Mouse (Mus musculus) spleen, adult 2 months (tissue): ENCODE data around the gene Psmb5. TPM values are rescaled to one million over a fixed set of nuclear protein-coding genes. Genes with fewer than 3 reads are reported as not detected.

Experiments
- DNase-seq, 2 experiments: peaks; one replicate each; pipeline versions ENCODE4 v3.0.0 to v3.0.0-alpha.2; 2012 to 2021; ENCODE audit warnings: low spot score in 2 of 2, low read depth in 1 of 2
- H3K27ac ChIP-seq: fragments of 200-500 bp; 2 replicates; pipeline ENCODE4 v1.5.1; 2012; ENCODE audit warnings: low read length, inconsistent platforms; ENCODE audit not compliant: insufficient read depth
- H3K27me3 ChIP-seq: fragments of 200-500 bp; 2 replicates; pipeline ENCODE4 v1.6.1; 2012; ENCODE audit warnings: mild to moderate bottlenecking, moderate library complexity, low read length, inconsistent platforms; ENCODE audit not compliant: control insufficient read depth, insufficient read depth
- H3K36me3 ChIP-seq: fragments of 200-500 bp; 2 replicates; pipeline ENCODE4 v1.6.1; 2012; ENCODE audit warnings: mild to moderate bottlenecking, low read length, inconsistent platforms; ENCODE audit not compliant: control insufficient read depth, insufficient read depth
- H3K4me1 ChIP-seq: fragments of 200-500 bp; 2 replicates; pipeline ENCODE4 v1.6.1; 2011; ENCODE audit warnings: inconsistent platforms; ENCODE audit not compliant: control insufficient read depth, insufficient read depth, insufficient read length
- H3K4me3 ChIP-seq: fragments of 200-500 bp; 2 replicates; pipeline ENCODE4 v1.5.1; 2011; ENCODE audit warnings: mild to moderate bottlenecking, inconsistent platforms; ENCODE audit not compliant: insufficient read depth, insufficient read length; ENCODE audit errors: extremely low read depth
- CTCF ChIP-seq: fragments of 200-500 bp; IDR thresholded peaks from 2 replicates; pipeline ENCODE4 v1.5.1; 2011; ENCODE audit warnings: mild to moderate bottlenecking, inconsistent platforms; ENCODE audit not compliant: insufficient read depth, insufficient read length, insufficient replicate concordance; ENCODE audit errors: extremely low read depth
- POLR2A ChIP-seq: fragments of 200-500 bp; IDR thresholded peaks from 2 replicates; pipeline ENCODE4 v1.6.1; 2011; ENCODE audit warnings: low read depth, low read length, inconsistent platforms
- WGBS: fragments of 180-500 bp; shearing (Covaris S2); methylation state at CpG from one replicate; pipeline ENCODE4 v1.1.7; 2018; 5-methylcytosine and 5-hydroxymethylcytosine counted together
- polyA plus RNA-seq: library from polyadenylated mRNA; depleted of rRNA; stranded (reverse); fragments of >200 nt; gene quantifications from 2 replicates; pipeline ENCODE4 v1.2.3, GENCODE M21; 2012

The Psmb5 gene
- polyA plus RNA-seq, 1 experiment, result 82.5 TPM

- peaks cover 25% of the 10 kb centered on the region for H3K27me3 ChIP-seq
- peak overlapping the region; percentile 55 for H3K4me3 ChIP-seq
- WGBS, result 2% methylated on average over 10 of the region's 10 CpGs
- TF ChIP-seq POLR2A (no peak), CTCF (peak; percentile 33; the same call in 1 of the 2 replicates)
- peak; percentile 29 to 47 for DNase-seq
- 0 out of 2 replicates have a peak overlapping the region, but pooled peaks have one; percentile 13 for H3K27ac ChIP-seq
- H3K36me3 ChIP-seq, result no peaks in the 10 kb centered on the region
- peaks cover 24% of the 10 kb centered on the region for H3K4me1 ChIP-seq
These were observed 39.8 kb downstream of the Psmb5 start for GRCm38 (mm10) chr14:54578063-54578462.

DNA sequence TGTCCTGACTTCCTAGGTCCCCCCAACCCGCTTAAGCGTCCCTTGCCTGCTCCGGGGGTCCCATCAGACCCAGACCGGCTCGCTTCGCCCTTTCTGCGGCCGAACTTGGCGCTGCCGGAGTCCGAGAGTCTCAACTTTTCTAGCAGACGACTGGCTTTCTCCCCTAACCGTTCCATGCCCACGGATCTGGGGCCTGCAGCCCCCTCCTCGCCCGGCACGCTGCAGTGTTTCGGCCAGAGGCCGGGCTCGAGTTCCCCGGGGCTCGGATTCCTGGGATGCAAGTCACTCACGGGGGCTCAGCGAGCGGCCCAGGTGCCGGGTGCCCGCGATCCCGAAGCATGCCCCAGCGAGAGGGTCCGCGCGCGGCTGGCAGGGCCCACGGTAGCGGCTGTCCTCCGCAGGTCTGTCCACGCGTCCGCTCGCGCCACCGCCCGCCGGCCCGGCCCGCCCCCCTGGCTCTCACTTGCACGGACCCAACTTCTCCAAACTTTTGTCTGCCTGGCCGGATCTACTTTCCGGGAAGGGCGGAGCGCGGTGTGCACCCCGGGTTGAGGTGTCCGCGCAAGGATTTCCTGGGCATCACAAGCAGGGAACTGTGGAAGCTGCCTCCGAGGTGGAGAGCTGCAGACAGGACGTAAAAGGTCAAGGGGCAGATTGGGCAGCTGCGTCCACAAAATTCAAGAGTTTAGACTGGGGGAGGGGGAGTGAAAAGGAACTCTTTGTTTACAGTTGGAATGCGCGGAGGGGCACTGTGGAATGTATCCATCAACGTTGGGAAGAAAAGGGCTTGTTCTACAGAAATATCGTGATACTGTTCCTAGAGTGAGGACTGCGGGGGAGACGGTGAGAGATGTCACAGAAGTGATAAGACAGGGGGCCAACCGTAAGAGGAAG, 40.5 kb downstream of the Psmb5 start, which contains the start of gene Ajuba:
Gene Ajuba (minus strand): TSS at position 470 of the 894 bp plus-strand sequence.
- H3K36me3 ChIP-seq, result no peaks in the 10 kb centered on the region
- no peak for TF ChIP-seq CTCF
- no peak for TF ChIP-seq POLR2A
- peaks cover 24% of the 10 kb centered on the region for H3K4me1 ChIP-seq
- WGBS, result 2% methylated on average over 66 of the region's 66 CpGs
- peak in 1 of 2 experiments; percentile 27 for DNase-seq
- peak within 1 kb of the TSS; percentile 55 for H3K4me3 ChIP-seq
- peaks cover 25% of the 10 kb centered on the region for H3K27me3 ChIP-seq
- H3K27ac ChIP-seq, result peak within 1 kb of the TSS; percentile 13; the same call in 1 of the 2 replicates

GRCm38 (mm10) chr14:54576241-54577088, 41.4 kb downstream of the Psmb5 start:
- Histone ChIP-seq H3K27me3 (peaks cover 25% of the 10 kb centered on the region), H3K4me3 (peak overlapping the region; percentile 55), H3K4me1 (peaks cover 24% of the 10 kb centered on the region), H3K36me3 (no peaks in the 10 kb centered on the region), H3K27ac (no peak overlapping the region)
- TF ChIP-seq CTCF (no peak), POLR2A (no peak)
- 5% methylated on average over 84 of the region's 84 CpGs for WGBS
- no peak for DNase-seq

DNA sequence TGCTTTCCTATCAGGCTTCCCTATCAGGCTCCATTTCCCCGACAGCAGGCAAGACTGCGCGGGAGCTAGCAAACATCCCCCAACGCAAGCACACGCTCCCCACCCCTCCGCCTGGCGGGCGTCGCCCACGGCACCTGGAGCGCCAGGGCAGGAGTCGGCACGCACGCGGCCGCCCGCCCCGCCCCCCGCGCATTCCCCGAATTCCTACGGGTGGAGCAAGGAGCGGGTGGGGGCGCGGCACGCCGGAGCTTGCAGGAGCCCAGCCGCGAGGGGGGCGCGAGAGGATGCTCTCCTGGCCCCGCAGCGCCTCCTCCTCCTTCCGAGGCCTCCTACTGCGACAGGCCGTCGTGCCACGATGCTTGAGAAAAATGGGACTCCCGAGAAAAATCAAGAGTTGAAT, 42.2 kb downstream of the Psmb5 start:
- DNase-seq, result no peak

DNA sequence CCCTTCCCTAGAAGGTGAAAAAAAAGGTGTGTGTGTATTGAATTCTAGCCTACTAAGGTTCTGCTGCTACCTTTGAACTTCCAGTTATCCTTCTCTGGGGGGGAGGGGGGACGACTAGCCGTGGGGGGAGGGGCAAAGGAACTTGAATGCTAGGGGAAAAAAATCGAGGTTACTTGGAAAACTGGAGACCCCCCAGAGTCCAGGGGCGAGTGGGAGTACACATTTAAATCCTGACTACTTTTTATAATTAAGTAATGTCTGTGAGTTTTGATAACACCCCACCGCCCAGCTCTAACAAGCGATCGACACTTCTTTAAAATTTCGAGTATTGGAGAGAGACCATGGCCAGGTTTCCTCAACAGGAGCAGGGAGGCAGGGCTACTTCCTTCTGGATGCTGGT, 42.8 kb downstream of the Psmb5 start:
- H3K4me3 ChIP-seq, result no peak overlapping the region
- no peak for DNase-seq
- H3K27ac ChIP-seq, result no peak overlapping the region
- 46% methylated on average over 8 of the region's 8 CpGs for WGBS
- H3K27me3 ChIP-seq, result peaks cover 25% of the 10 kb centered on the region
- TF ChIP-seq POLR2A (no peak), CTCF (no peak)
- peaks cover 24% of the 10 kb centered on the region for H3K4me1 ChIP-seq
- H3K36me3 ChIP-seq, result no peaks in the 10 kb centered on the region

More for the DNA sequence above, 42.2 kb downstream of the Psmb5 start:
- Histone ChIP-seq H3K36me3 (no peaks in the 10 kb centered on the region), H3K4me1 (peaks cover 24% of the 10 kb centered on the region), H3K27ac (no peak overlapping the region), H3K4me3 (peak overlapping the region; percentile 20; the same call in 1 of the 2 replicates), H3K27me3 (peaks cover 25% of the 10 kb centered on the region)
- WGBS, result 7% methylated on average over 39 of the region's 39 CpGs
- no peak for TF ChIP-seq POLR2A
- TF ChIP-seq CTCF, result no peak

- Histone ChIP-seq H3K27me3 (peaks cover 25% of the 10 kb centered on the region), H3K36me3 (no peaks in the 10 kb centered on the region), H3K4me3 (no peak overlapping the region), H3K27ac (no peak overlapping the region), H3K4me1 (peaks cover 22% of the 10 kb centered on the region)
- no peak for TF ChIP-seq POLR2A
- TF ChIP-seq CTCF, result no peak
- 87% methylated on average over 4 of the region's 4 CpGs for WGBS
- no peak for DNase-seq
These were observed 43.6 kb downstream of the Psmb5 start for GRCm38 (mm10) chr14:54574253-54574652.
